Mouse (Mus musculus) heart, embryonic 14.5 days (tissue): ENCODE results near the gene Cdh3. TPM values are rescaled to one million over a fixed set of nuclear protein-coding genes. Genes with fewer than 3 reads are reported as not detected.
A peak's percentile ranks its signal among the peaks of the same experiment; 100 is the strongest.
"Not testable (repeated sequence)": the region's sequence is repeated elsewhere in the genome, so short reads cannot be mapped to it uniquely, and the experiment has no call there.

Experiments used
- ATAC-seq: fragments of 200-750 bp; cut with Nextera tagmentation; 2 replicates; pipeline ENCODE4 v1.8.0; 2017; ENCODE audit warnings: low read depth, moderate TSS enrichment; ENCODE audit not compliant: insufficient number of reproducible peaks, insufficient read depth, low FRiP score
- H3K27ac ChIP-seq, 2 experiments: fragments of 200-500 bp in 1 of 2; fragments of 300-500 bp in 1 of 2; sonication (generic) in 1 of 2; replicated peaks in 1 of 2; 2 replicates each; pipeline ENCODE4 v1.5.1; 2012 to 2014; ENCODE audit warnings: low read depth in 2 of 2, low read length in 2 of 2, control low read depth in 1 of 2, mild to moderate bottlenecking in 1 of 2, mixed read lengths in 1 of 2; ENCODE audit not compliant: control insufficient read depth in 1 of 2, insufficient read depth in 1 of 2
- H3K27me3 ChIP-seq: fragments of 300-500 bp; sonication (generic); 2 replicates; pipeline ENCODE4 v1.6.1; 2014; ENCODE audit warnings: mild to moderate bottlenecking, low read length, control low read depth; ENCODE audit not compliant: control insufficient read depth, insufficient read depth
- H3K36me3 ChIP-seq: fragments of 300-500 bp; sonication (generic); 2 replicates; pipeline ENCODE4 v1.6.1; 2014; ENCODE audit warnings: mild to moderate bottlenecking, control low read depth, low read length, mixed read lengths; ENCODE audit not compliant: control insufficient read depth, insufficient read depth
- H3K4me1 ChIP-seq, 2 experiments: fragments of 200-500 bp in 1 of 2; fragments of 300-500 bp in 1 of 2; sonication (generic) in 1 of 2; 2 replicates each; pipeline ENCODE4 v1.6.1; 2012 to 2014; ENCODE audit warnings: low read length in 2 of 2, control low read depth in 1 of 2, mixed read lengths in 1 of 2; ENCODE audit not compliant: control insufficient read depth in 2 of 2, insufficient read depth in 2 of 2
- H3K4me2 ChIP-seq: fragments of 300-500 bp; sonication (generic); 2 replicates; pipeline ENCODE4 v1.6.1; 2014; ENCODE audit warnings: mild to moderate bottlenecking, low read length
- H3K4me3 ChIP-seq, 2 experiments: fragments of 200-500 bp in 1 of 2; fragments of 300-500 bp in 1 of 2; sonication (generic) in 1 of 2; 2 replicates each; pipeline ENCODE4 v1.5.1; 2012 to 2014; ENCODE audit warnings: low read length in 2 of 2, mild to moderate bottlenecking in 2 of 2, control low read depth in 1 of 2, low read depth in 1 of 2, moderate library complexity in 1 of 2; ENCODE audit not compliant: control insufficient read depth in 1 of 2, insufficient read depth in 1 of 2
- H3K9ac ChIP-seq: fragments of 300-500 bp; sonication (generic); 2 replicates; pipeline ENCODE4 v1.6.1; 2014; ENCODE audit warnings: mild to moderate bottlenecking, low read length
- H3K9me3 ChIP-seq: fragments of 300-500 bp; sonication (generic); 2 replicates; pipeline ENCODE4 v1.6.1; 2016; ENCODE audit warnings: low read length, control low read depth; ENCODE audit not compliant: control insufficient read depth
- WGBS: fragments of 180-500 bp; shearing (Covaris S2); extraction: QIAGEN DNeasy Blood & Tissue Kit; methylation state at CpG from one replicate; pipeline ENCODE4 v1.1.7; 2014; 5-methylcytosine and 5-hydroxymethylcytosine counted together
- polyA plus RNA-seq: library from polyadenylated mRNA; unstranded; fragments of >200 nt; fragmentation: Nextera tagmentation; extraction: Ambion mirVana; gene quantifications from 2 replicates; pipeline ENCODE4 v1.2.1, GENCODE M21; 2014

Gene Cdh3
- polyA plus RNA-seq, 1 experiment from 2014 or later: 15.0 TPM

DNA sequence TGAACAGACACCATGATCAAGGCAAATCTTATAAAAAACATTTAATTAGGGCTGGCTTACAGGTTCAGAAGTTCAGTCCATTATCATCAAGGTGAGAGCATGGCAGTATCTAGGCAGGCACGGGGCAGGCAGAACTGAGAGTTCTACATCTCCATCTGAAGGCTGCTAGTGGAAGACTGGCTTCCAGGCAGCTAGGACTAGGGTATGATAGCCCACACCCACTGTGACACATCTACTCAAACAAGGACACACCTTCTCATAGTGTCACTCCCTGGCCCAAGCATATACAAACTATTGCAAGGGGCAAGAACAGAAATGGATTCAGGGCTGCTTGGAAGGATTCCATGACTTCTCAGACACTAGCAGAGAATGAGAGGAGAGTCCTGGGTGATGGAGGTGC is 61.5 kb downstream of the Cdh3 start:
- H3K27me3 ChIP-seq, H3K27ac ChIP-seq, H3K9me3 ChIP-seq, H3K4me1 ChIP-seq, ATAC-seq, H3K36me3 ChIP-seq, H3K9ac ChIP-seq, H3K4me3 ChIP-seq, H3K4me2 ChIP-seq: not testable (repeated sequence)
- WGBS: 76% methylated on average over 1 of the region's 1 CpGs

DNA sequence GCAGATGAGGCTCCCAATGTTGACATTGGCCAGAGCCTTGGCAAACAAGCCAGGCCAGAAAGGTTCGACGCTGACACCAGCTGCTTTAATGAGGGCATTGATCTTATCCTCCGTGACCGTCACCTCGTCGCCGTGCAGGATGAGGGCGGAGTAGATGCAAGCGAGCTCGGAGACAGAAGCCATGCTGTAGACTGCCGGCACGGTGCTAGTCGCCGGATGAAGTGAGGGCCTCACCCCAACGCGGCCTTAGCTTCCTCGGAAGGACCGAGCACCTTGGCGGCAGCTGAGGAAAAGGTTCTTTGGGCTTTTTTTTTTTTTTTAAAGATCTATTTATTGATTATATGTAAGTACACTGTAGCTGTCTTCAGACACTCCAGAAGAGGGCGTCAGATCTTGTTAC is 62.5 kb downstream of the Cdh3 start, which contains the start of gene Gm10073:
Gm10073 (minus strand) TSS at position 294 of the 400 bp plus-strand sequence.
- WGBS: 27% methylated on average over 19 of the region's 20 CpGs

DNA sequence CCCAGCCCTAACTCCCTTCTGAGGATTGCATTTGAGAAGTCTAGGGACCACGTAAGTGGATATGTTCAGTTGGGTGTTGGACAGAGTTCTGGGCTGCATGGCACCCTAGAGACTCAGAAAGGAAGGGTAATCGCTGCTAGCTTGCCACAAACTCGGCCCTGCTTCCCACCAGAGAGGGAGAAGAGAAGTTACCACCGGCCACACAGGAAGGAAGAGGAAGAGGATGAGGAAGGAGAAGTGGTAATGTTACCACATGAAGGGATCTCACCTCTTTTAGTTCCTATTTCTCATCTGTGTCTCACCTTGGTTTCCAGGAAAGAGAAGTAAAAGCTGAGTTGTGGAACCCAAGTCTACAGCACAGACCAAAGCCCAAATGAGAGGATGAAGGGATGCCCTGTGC is 63.6 kb downstream of the Cdh3 start:
- ATAC-seq: no peak
- no peaks in the 10 kb centered on the region for H3K9me3 ChIP-seq
- no peaks in the 10 kb centered on the region for H3K27me3 ChIP-seq
- H3K36me3 ChIP-seq: no peaks in the 10 kb centered on the region
- H3K4me3 ChIP-seq: no peak overlapping the region
- peaks cover 5 to 10% of the 10 kb centered on the region in 2 experiments for H3K4me1 ChIP-seq
- 73% methylated on average over 4 of the region's 4 CpGs for WGBS
- no peak overlapping the region for H3K27ac ChIP-seq
- H3K4me2 ChIP-seq: no peak overlapping the region
- no peak overlapping the region for H3K9ac ChIP-seq

More for the DNA sequence above, 62.5 kb downstream of the Cdh3 start, which contains the start of gene Gm10073:
- ATAC-seq, H3K9ac ChIP-seq, H3K9me3 ChIP-seq, H3K4me3 ChIP-seq, H3K27ac ChIP-seq, H3K27me3 ChIP-seq, H3K36me3 ChIP-seq: not testable (repeated sequence)
- H3K4me2 ChIP-seq: peak within 1 kb of the TSS; percentile 29; the same call in 1 of the 2 replicates
- peaks cover 5 to 10% of the 10 kb centered on the region in 2 experiments for H3K4me1 ChIP-seq

DNA sequence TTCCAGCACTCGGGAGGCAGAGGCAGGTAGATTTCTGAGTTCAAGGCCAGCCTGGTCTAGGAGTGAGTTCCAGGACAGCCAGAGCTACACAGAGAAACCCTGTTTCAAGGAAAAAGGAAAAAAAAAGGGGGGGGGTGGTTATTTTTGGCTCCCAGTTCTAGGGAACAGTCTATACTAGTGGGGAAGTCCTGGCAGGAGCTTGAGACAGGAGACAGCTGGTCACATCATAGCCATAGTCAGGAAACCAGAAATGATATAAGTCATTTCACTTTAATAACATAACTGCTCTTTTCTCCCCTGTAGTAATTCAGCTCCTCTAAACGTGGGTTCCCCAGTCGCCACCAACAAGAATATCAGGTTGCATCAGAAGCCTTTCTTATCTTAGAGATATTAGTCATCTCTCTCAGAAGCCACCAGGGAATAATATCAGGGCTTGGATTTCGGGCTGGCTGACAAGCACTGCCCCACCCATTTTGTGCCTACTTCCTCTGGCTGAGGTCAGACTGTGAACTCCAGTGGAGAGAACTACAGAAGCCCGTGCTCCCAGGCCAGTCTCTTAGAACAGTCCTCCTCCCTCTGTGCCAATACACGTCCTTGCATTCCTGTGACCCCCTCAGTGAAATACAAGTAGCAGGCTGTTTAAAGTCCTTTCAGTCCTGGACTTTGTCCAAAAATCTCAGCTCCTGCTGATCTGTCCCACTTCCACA is 66.3 kb downstream of the Cdh3 start:
- H3K27ac ChIP-seq: peak overlapping the region in 1 of 2 experiments; percentile 19; a peak in 1 of 4 replicates
- no peaks in the 10 kb centered on the region for H3K36me3 ChIP-seq
- no peak; the same call in 1 of the 2 replicates for ATAC-seq
- no peaks in the 10 kb centered on the region for H3K9me3 ChIP-seq
- H3K9ac ChIP-seq: no peak overlapping the region
- H3K4me2 ChIP-seq: 0 out of 2 replicates have a peak overlapping the region, but pooled peaks have one; percentile 18
- no peaks in the 10 kb centered on the region for H3K27me3 ChIP-seq
- H3K4me1 ChIP-seq: peaks cover 5 to 10% of the 10 kb centered on the region in 2 experiments
- H3K4me3 ChIP-seq: no peak overlapping the region
- WGBS: 18% methylated on average over 6 of the region's 6 CpGs

DNA sequence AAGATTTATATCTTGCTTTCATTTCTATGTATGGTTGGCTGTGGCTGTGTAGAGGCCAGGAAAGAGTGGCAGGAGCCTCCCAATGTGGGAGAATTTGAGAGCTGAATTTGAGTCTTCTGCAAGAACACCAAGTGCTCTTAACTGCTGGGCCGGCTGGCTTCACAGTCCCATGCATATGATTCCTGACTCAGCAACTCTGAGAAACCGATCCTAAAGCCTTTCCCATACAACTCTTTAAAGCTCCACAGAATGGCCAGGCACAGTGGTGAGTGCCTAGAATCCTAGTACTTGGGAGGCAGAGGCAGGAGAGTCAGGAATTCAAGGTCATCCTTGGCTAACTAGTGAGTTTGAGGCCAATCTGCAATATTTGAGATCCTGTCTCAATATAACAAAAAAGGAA is 68.8 kb downstream of the Cdh3 start:
- Histone ChIP-seq H3K9me3 (no peaks in the 10 kb centered on the region), H3K4me3 (no peak overlapping the region), H3K4me1 (peaks cover 5 to 10% of the 10 kb centered on the region in 2 experiments), H3K36me3 (no peaks in the 10 kb centered on the region), H3K27me3 (no peaks in the 10 kb centered on the region), H3K4me2 (no peak overlapping the region), H3K27ac (no peak overlapping the region), H3K9ac (no peak overlapping the region)
- WGBS: 56% methylated on average over 2 of the region's 2 CpGs
- ATAC-seq: no peak

DNA sequence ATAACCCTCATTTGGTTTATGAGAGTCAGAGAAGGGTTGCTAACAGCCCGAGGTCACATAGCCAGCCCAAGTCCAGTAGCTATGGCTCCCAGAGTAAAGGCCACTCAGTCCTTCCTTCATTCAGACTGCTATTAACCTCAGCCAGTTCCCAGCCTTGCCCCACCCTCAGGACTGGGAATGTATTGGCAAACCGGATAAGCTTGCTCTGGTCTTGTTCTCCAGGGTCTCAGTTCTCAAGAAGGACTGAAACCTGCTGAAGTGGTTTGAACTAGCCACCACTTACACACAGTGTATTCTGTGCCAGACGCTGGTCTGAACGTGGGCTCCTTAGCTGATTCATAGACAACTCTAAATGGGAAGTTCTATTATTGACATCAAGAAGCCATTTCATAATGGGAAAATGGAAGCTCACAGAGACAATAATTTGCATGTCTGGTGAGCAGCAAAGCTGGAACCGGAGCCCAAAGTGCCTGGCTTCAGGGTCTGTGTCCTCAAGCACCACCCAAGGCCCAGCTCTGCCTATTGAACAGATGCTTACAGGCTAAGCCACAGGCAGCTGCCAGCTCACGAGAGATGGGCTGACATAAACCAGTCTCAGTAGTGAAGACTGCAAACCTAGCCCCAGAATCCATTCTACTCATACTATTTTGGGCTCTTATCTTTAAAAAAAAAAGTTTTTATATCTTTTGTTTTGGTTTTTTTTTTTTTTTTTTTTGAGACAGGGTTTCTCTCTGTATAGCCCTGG is 70.8 kb downstream of the Cdh3 start:
- WGBS: 59% methylated on average over 6 of the region's 6 CpGs
- Histone ChIP-seq H3K9me3 (no peaks in the 10 kb centered on the region), H3K27ac (no peak overlapping the region), H3K4me3 (no peak overlapping the region), H3K27me3 (no peaks in the 10 kb centered on the region), H3K9ac (no peak overlapping the region), H3K36me3 (no peaks in the 10 kb centered on the region), H3K4me1 (peaks cover 5 to 10% of the 10 kb centered on the region in 2 experiments), H3K4me2 (no peak overlapping the region)
- ATAC-seq: no peak

DNA sequence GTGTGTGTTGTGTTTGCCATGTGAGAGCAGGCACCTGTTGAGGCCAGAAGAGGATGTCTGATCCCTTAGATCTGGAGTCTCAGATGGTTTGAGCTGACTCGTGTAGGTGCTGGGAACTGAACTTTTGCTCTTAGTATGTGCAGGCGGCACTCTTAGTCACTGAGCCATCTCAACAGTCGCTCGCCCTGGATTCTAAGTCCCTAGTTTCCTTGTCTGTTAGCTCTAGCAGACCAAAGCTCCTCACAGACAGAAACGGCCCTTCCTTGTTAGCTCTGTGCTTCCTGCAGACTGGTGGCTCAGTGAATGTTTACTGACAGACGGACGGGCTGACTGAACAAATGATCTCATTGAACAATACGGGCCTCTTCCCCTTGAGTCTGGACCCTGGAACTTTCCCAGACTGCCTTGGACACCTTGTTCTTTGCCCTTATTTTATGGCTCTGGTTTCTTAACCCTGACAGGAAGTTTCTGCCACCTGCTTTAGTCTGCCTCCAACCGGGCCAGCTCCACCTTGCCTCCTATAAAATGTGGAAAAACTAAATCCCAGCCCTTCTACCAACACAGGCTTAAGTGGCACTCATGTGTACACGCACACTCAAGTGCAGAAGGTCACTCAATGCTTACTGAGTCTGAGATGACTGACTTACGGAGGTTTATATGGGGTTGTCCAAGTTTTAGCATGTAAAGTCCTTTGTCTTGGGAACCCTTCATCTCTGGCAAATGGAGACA is 74.4 kb downstream of the Cdh3 start:
- no peaks in the 10 kb centered on the region for H3K4me1 ChIP-seq
- no peaks in the 10 kb centered on the region for H3K27me3 ChIP-seq
- no peaks in the 10 kb centered on the region for H3K9me3 ChIP-seq
- no peaks in the 10 kb centered on the region for H3K36me3 ChIP-seq
- 64% methylated on average over 11 of the region's 11 CpGs for WGBS
- ATAC-seq: no peak
- H3K9ac ChIP-seq: no peak overlapping the region
- H3K27ac ChIP-seq: no peak overlapping the region
- no peak overlapping the region for H3K4me3 ChIP-seq
- H3K4me2 ChIP-seq: no peak overlapping the region
